Mouse (Mus musculus) NIH3T3 (cell line): Measurements from ENCODE around the gene Ccnb1ip1.
A peak's percentile ranks its signal among the peaks of the same experiment; 100 is the strongest.
"Not testable (repeated sequence)": the region's sequence is repeated elsewhere in the genome, so short reads cannot be mapped to it uniquely, and the experiment has no call there.

Source experiments
- DNase-seq: peaks from one replicate; pipeline ENCODE4 v3.0.0-alpha.2; 2012; ENCODE audit warnings: low read depth

The Ccnb1ip1 gene

GRCm38 (mm10) chr14:50807487-50808072 is at the start of gene Ccnb1ip1, which contains the start of gene Parp2:
Ccnb1ip1 (minus strand) TSS chr14:50807732.
Parp2 (plus strand) TSS chr14:50807841.
- peak; percentile 96 for DNase-seq

DNA sequence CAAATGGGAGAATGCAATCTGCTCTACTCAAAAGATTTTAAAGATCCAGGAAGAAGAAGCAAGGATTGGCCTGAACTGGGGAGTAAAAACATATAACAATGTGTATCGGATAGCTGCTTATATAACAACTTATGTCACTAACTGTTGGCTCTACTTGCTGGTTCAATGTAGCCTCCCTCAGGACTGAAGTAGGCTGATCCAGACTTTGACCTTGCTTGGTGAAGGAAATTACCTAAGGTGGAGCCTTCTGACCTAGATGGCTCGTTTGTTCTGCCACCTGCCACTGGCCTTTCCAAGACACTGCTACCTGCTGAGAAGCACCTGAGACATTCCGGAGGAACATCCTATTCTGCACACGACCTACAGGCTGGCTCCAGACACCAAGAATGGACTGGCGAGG is 48.3 kb upstream of the Ccnb1ip1 start:
- DNase-seq: no peak

DNA sequence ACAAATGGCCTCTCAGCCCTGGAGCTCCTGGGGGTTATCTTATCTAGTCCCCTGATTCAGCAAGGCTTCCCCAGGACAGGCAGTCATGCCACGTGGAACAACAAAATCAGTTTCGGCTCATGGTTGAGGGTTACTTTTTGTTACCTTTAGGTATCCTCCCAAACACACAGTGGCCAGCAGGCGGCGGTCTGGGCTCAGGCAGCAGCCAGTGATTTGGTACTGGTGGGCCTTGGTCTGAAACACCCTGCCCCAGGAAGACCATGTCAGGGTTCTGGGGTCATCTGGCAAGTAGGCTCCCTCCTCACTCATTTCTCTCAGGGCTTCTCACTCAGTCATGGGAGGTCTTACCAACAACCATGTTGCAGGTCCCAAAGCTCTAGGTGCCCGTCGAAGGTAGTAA is 29.7 kb upstream of the Ccnb1ip1 start:
- DNase-seq: peak; percentile 50

- peak; percentile 63 for DNase-seq
Observed at GRCm38 (mm10) chr14:50834435-50834834, 26.9 kb upstream of the Ccnb1ip1 start.

DNA sequence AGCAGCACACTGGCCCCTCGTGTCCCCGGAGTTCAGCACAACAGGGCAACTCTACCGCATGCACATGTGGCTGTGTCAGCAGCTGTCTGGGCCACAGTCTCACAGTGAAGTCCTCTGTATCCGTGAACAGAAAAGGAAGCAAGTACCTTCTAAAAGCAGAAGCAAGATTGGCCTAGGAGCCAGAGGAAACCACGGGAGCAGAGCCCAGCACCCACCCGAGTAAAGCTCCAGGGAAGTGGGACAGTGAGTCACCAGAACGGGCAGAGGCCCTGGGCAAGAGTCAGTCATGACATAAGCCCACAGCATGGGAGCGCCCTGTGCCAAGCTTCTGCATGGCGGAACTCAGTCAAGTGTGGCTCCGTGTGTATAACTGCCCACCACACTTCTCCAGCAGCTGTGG is 26.4 kb upstream of the Ccnb1ip1 start:
- DNase-seq: no peak

DNA sequence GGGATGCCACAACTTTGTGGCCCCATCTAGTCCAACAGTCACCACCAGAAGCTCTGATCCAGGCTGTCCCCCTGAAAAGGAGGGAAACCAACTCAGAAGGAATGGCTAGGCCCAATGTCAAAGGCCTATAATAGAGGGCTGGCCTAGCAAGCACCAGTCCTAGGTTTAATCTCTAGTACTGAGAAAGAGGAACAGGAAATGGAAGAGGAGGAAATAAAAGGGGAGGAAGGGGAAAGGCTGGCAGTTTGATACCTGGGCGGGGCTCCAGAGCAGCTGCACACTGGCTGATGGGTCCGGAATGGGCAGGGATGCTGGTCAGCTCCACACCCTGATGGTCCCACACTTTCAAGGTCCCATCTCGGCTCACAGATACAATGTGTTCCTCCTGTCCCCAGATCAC is 22.3 kb upstream of the Ccnb1ip1 start:
- no peak for DNase-seq

GRCm38 (mm10) chr14:50826579-50826978 is 19.0 kb upstream of the Ccnb1ip1 start:
- DNase-seq: no peak

DNA sequence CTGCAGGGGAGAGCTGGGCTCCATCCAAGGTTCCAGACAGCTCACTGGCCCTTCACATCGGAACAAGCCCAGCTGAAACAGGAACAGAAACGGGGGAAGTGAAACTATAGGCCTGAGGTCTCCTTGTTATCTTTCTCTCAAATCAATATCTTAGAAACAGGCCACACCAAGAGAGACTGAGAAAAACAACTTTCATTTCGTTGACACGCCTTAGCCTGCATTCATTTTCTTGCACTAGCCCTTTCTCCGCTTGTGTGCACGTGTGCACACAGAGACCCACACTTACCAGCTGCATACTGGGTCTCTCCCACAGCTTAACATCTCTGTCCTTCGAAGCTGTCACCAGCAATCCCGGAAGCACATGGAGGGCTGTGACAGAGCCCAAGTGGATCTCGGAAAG is 16.7 kb upstream of the Ccnb1ip1 start:
- DNase-seq: no peak

DNA sequence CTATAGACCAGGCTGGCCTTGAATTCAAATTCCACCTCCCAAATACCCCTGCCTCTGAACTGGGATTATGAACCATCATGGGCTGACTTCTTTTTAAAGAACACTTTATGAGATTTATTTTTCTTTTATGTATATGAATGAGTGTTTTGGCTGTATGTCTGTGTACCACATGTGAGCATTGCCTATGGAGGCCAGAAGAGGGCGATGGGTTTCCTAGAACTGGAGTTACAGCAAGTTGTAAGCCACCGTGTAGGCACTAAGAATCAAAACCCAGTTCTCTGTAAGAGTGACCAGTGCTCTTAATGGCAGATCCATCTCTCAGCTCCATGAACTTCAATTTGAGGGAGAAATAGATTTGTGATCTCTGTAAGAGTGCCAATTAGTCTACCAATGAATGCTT is 15.7 kb upstream of the Ccnb1ip1 start:
- DNase-seq: peak; percentile 9

GRCm38 (mm10) chr14:50813060-50813459 is 5.5 kb upstream of the Ccnb1ip1 start:
- DNase-seq: no peak

DNA sequence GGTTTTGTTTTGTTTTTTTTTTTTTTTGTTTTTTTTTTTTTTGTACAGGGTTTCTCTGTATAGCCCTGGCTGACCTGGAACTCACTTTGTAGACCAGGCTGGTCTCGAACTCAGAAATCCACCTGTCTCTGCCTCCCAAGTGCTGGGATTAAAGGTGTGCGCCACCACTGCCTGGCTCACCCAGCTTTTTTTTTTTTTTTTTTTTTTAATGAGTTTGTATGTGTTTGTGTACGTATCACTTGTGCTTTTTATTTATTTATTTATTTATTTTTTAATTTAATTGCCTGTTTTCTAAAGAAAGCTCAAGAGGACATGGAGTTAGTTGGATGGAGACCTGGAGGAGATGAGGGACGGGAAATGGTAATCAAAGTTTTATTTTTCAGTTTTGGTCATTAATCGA is 1.1 kb downstream of the Ccnb1ip1 start:
- DNase-seq: not testable (repeated sequence)

DNA sequence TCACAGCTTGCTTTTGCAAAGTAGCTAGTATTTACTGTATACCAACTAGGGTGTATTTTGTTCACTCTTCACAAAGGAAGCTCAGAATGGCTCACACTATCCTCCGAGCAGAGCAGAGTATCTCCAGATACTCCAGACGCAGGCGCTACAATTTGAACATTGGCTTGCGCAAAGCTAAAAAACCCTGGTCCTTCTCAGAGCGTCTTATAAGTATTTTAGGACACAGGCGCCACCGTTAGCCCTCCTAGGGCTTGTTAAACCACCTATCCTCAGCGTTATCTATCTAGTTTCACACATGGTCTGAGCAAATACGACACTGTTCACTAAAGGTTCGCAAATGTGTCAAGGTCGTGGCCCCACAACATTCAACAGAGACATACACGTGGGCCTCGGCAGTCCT is 2.8 kb downstream of the Ccnb1ip1 start:
- DNase-seq: no peak

DNA sequence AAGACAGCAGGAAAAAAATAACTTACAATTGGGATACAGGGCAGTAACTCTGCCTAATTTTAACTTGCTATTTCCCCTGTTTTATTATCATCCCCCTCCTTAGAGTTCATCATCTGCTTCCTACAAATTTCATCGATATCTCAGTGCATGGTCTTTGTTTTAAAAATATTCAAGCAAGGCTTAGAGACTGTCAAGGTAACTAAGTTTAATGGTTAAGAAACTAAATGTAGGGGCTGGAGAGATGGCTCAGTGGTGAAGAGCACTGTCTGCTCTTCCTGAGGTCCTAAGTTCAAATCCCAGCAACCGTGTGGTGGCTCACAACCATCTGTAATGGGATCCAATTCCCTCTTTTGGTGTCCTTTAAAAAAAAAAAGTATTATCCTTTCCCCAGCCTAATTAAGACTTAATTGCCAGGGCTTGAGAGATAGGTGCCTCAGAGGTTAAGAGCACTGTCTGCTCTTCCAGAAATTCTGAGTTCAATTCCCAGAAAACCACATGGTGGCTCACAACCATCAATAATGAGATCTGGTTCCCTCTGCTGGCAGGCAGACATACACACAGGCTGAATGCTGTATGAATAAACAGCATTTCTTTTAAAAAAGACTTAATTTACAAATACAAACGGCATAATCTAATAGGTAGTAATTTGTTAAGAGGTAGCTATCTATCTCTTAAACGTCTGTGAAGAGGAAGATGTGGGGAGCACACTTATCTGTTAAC is 4.5 kb downstream of the Ccnb1ip1 start:
- peak; percentile 71 for DNase-seq

DNA sequence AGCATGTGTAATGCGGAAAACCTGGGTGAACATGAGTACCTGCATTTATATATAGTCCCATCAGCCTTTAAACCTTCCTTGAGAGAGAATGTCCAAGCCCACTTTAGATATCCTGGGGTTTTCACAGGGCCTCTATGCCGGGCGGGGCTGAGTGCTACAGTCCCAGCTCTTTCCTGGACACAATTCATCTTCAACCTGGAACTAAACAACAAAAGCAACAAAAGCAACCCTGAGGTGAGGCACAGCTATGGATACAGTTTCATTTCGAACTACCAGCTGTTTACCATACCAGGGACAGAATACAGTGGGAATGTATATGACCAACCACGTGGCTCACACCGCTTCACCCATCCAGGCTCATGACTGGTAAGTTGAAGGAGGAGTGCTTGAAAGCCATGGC is 5.1 kb downstream of the Ccnb1ip1 start:
- DNase-seq: no peak

- peak; percentile 75 for DNase-seq
Observed at GRCm38 (mm10) chr14:50799502-50800259, 7.9 kb downstream of the Ccnb1ip1 start.

- DNase-seq: no peak
Observed at GRCm38 (mm10) chr14:50798512-50798911, 9.0 kb downstream of the Ccnb1ip1 start.

DNA sequence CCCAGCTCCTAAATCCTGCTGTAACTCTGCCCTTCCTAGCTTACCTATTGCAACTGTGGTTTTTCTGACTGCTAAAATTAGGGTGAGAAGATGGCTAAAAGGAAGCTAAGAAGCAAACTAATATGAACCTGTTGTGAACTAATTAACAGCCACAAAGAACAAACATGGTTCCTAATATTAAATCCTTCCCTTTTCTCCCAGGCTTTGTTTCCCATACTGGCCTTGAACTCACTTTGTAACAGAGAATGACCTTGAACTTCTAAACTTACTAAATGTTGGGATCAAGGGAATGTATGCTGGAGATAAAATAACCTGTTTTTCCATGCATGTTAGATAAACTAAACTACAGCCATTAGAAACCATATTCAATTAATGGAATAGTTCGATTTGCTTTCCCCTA is 11.1 kb downstream of the Ccnb1ip1 start:
- no peak for DNase-seq

DNA sequence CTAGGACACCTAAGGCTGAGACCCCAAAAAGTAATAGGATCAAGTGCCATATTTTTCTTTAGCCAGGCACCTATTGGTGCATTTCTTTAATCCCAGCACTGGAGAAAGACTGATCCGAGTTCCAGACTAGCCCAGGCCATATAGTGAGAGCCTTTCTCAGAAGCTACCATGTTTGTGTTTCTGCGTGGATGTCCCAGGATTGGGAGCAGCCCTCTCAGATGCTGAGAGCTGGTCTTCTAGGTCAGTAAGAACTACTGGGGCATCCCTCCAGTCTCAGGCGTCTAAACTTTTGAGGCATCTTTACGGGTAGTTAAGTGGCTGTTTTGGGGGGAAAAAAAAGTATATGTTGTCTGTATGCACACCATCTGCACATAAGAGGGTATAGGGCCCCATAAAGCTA is 11.6 kb downstream of the Ccnb1ip1 start:
- DNase-seq: no peak

DNA sequence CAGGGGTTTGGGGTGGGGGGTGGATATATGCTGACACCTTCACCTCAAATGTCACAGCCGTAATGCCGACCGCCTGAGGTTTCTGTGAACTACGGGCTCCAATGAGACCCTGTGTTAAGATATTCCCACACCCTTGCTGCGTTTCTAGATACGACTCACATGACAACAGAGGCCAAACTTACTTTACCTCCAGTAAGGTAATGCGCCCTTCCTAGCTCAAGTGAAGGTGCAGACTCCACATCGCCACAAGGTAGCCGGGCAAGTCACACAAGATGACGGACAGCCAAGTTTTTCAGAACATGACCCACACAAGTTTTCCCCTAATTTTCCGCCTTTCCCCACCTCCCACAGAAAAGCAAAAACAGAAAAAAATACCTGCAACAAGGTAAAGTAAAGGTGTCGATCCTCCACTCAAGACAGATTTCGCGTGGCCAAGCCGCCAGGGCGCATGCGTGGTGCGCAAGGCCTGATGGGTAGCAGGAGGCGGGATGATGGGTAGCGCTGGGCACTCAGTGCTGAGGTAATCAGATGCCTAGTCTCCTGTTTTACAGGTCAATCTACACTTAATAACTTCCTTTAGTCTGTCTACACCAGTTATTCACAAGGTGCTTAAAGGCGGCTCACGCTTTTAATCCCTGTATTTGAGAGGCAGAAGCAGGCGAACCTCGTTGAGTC is 12.1 kb downstream of the Ccnb1ip1 start:
- no peak for DNase-seq

DNA sequence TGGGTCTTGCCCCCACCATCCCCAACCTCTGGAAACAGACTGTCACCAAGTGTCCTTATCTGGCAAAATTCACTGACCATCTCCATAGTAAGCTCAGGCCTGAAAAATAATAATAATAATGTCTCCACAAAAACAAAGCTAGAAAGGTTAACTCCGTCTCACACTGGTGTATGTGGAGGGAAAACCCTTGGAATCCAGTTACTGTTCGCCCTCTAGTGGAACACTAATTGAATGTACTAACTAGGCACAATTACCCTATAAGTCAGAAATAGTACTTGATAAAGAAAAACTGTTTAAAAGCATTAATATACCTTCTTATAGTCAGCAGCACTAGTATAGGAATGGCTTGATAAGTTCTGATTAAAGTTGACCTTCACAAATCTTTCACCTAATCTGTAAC is 19.4 kb downstream of the Ccnb1ip1 start:
- DNase-seq: peak; percentile 44

- peak; percentile 93 for DNase-seq
Observed at GRCm38 (mm10) chr14:50785251-50785637, 22.3 kb downstream of the Ccnb1ip1 start, which contains the start of gene Ttc5. Ttc5 (minus strand) TSS chr14:50785519.
